Mouse (Mus musculus): ENCODE measurements at regions not wholly inside any gene's neighbourhood (a gene's known extent, or its start where the extent isn't known, plus 50 kb on each side); places are given as distances from the start of the nearest gene placed in this dataset.

DNA sequence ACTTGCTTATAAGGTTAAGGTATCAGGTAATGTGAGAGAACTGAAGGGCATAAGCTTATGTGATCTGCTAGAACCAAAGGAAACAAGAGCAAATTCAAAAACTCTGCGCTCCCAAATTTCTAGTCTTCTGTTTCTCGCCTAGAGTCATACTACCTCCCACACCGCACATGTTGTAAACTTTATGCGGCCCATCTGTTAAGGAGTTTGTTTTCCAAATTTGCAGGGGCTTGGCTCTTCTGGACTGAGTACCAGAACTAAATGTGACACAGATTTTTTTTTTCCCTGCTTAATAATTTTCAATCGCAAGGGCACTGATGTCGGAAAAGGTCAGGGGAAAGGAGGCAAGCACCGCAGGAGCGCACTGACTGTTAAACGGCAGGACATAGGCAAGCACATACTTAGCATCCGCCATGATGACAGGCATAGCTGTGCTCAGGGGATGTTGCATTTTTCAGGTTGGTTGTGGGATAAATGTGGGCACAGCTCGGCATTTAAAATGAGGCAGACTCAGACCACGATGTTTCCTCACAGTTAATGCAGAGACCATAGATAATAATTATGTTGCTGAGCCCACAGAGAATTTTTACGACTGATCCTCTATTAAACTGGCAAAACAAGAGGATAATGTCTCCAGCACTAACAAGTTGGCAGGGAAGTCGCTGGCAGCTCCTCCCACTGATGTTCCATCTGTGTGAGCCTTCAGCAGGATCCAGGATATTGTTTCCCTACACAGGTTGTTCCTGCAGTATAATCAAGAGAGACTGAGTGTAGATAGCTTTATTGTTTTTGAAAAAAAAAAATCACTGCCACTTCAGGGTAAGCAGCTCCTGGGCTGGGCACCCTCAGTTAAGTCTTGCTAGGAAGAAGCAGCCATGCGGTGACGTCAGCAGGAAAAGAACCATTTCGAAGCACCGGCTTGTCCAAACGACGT lies 428.2 kb upstream of the Atp2b1 start:
- TF ChIP-seq CTCF (IDR thresholded peaks at IDR 0.05; ENCODE audit: low read depth, low read length) (no peak), GATA1 (IDR thresholded peaks at IDR 0.05; ENCODE audit: borderline replicate concordance, low read length) (no peak), TAL1 (conservative IDR thresholded peaks at IDR 0.05; ENCODE audit: low read depth, low read length) (no peak), GATA2 (IDR thresholded peaks at IDR 0.05; ENCODE audit: borderline replicate concordance, low read depth, low read length) (no peak)
